Mouse (Mus musculus) erythroblast, embryonic 14.5 days (primary cell): ENCODE data around the gene Dmrtb1.

Experiments used
- GATA1 ChIP-seq: IDR thresholded peaks from 2 replicates; pipeline ENCODE4 v1.6.1; 2012; ENCODE audit warnings: low read length, inconsistent platforms, mixed read lengths
- TAL1 ChIP-seq: IDR thresholded peaks from 3 replicates; pipeline ENCODE4 v1.6.1; 2012; ENCODE audit warnings: low read length, inconsistent platforms, mixed read lengths

- no peak for TF ChIP-seq GATA1
- no peak for TF ChIP-seq TAL1
These were observed 47.9 kb downstream of the Dmrtb1 start for GRCm38 (mm10) chr4:107636099-107636498.
